Mouse (Mus musculus): ENCODE data around the gene Map7d2. TPM values are rescaled to one million over a fixed set of nuclear protein-coding genes. Genes with fewer than 3 reads are reported as not detected.

Gene Map7d2
- total and polyA plus RNA-seq, 3 experiments = 0.10 TPM; not detected in 2

DNA sequence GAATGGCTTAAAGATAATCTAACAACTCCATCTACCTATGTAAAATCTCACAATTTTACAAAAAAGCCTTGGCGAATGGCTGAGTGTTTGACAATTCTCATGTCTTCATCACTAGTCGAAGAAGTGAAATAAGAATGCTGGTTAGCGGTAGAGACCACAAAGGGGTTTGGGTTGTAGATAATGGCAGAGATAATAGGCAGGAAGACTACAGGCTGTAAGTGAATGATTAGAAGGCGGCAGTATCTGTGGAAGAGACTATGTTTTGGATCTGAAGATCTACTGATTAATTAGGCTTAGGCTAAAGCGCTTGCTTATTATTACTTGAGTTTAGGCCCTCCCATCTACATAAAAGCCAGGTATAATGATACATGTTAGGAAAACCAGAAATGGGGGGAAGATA is 132.7 kb downstream of the Map7d2 start:
- H3K4me3 ChIP-seq (ENCODE audit: control insufficient read depth in 1 of 2, insufficient read depth in 1 of 2, low read depth in 2 of 2, low read length in 2 of 2) = peak overlapping the region in 1 of 2 experiments; percentile 30; a peak in 2 of 4 replicates
- H3K36me3 ChIP-seq (ENCODE audit: control insufficient read depth in 1 of 2, insufficient read depth in 2 of 2, low read length in 2 of 2) = peaks cover 22 to 23% of the 10 kb centered on the region in 2 experiments
- H3K27me3 ChIP-seq (ENCODE audit: control insufficient read depth in 1 of 2, insufficient read depth in 2 of 2, low read length in 2 of 2) = no peaks in the 10 kb centered on the region
- H3K9me3 ChIP-seq (replicated peaks; ENCODE audit: insufficient read depth, low read length) = no peaks in the 10 kb centered on the region
- no peak overlapping the region for H3K9ac ChIP-seq (ENCODE audit: control insufficient read depth, low read depth, low read length, poor library complexity, severe bottlenecking)
- H3K79me2 ChIP-seq (ENCODE audit: control insufficient read depth, insufficient read depth, low read length, poor library complexity) = peaks cover 3% of the 10 kb centered on the region
- peaks cover 9 to 20% of the 10 kb centered on the region in 2 experiments for H3K4me1 ChIP-seq (ENCODE audit: control insufficient read depth in 1 of 2, insufficient read depth in 2 of 2, low read length in 2 of 2)
- TF ChIP-seq ETS1 (IDR thresholded peaks at IDR 0.05; ENCODE audit: low read depth, low read length) = 0 out of 2 replicates have a peak, but pooled peaks have one; percentile 15
- no peak for TF ChIP-seq ZC3H11A (IDR thresholded peaks at IDR 0.05; ENCODE audit: low read depth, low read length)
- TF ChIP-seq RCOR1 (IDR thresholded peaks at IDR 0.05; ENCODE audit: low read depth, low read length) = peak; percentile 29; the same call in 1 of the 2 replicates
- peak; percentile 66 for TF ChIP-seq TCF12 (IDR thresholded peaks at IDR 0.05; ENCODE audit: low read depth, low read length)
- TF ChIP-seq MEF2A (IDR thresholded peaks at IDR 0.05; ENCODE audit: extremely low read depth, insufficient replicate concordance, low read depth, low read length, poor library complexity, severe bottlenecking) = 0 out of 2 replicates have a peak, but pooled peaks have one; percentile 24
- no peak for TF ChIP-seq CHD2 (IDR thresholded peaks at IDR 0.05; ENCODE audit: low read length)
- TF ChIP-seq ZNF384 (IDR thresholded peaks at IDR 0.05; ENCODE audit: low read depth, low read length) = no peak
- TF ChIP-seq MYC (IDR thresholded peaks at IDR 0.05; ENCODE audit: low read depth, low read length) = no peak
- no peak for TF ChIP-seq ZKSCAN1 (IDR thresholded peaks at IDR 0.05; ENCODE audit: low read depth, low read length)
- no peak for TF ChIP-seq POLR2AphosphoS5 (IDR thresholded peaks at IDR 0.05; ENCODE audit: borderline replicate concordance, low read depth, low read length)
- TF ChIP-seq POLR2A (IDR thresholded peaks at IDR 0.05; ENCODE audit: control insufficient read depth in 1 of 2, insufficient read depth in 1 of 2, low read depth in 1 of 2, low read length in 2 of 2, poor library complexity in 1 of 2) = no peak
- peak; percentile 77 for TF ChIP-seq GATA1 (IDR thresholded peaks at IDR 0.05; ENCODE audit: low read depth, low read length)
- TF ChIP-seq EP300 (IDR thresholded peaks at IDR 0.05; ENCODE audit: low read depth in 1 of 2, low read length in 2 of 2) = peak; percentile 69 to 73; a peak in 3 of 4 replicates
- TF ChIP-seq TAL1 (IDR thresholded peaks at IDR 0.05; ENCODE audit: low read length) = peak; percentile 19; the same call in 1 of the 2 replicates
- TF ChIP-seq POLR2AphosphoS2 (IDR thresholded peaks at IDR 0.05; ENCODE audit: low read length) = no peak
- TF ChIP-seq SIN3A (IDR thresholded peaks at IDR 0.05; ENCODE audit: low read length) = no peak; the same call in 1 of the 2 replicates
- H3K27ac ChIP-seq (ENCODE audit: control insufficient read depth, low read depth, low read length) = peak overlapping the region; percentile 3; the same call in 1 of the 2 replicates
- DNase-seq (ENCODE audit: low read depth, low spot score) = peak; percentile 28

Other genes with a start within 250 kb of the Map7d2 start
- gene Rps6ka3, start 204.3 kb upstream of the Map7d2 start, total RNA-seq (2012; rRNA removed) = 10.9 and 11.6 TPM in 2 replicates
- 10 to 100 TPM in 1 of 2 experiments, not detected in 1; 32.7 TPM for gene Rps6ka3, start 204.3 kb upstream of the Map7d2 start, polyA plus RNA-seq (2012; ENCODE audit: insufficient read depth in 1 of 2, insufficient read length in 2 of 2, low read depth in 1 of 2, low replicate concordance in 2 of 2, missing spikeins in 1 of 2)
- gene Eif1ax, start 42.4 kb upstream of the Map7d2 start, total RNA-seq (2012; rRNA removed) = 408 and 490 TPM in 2 replicates
- 100 to 1,000 TPM in 1 of 2 experiments, not detected in 1; 372 TPM for gene Eif1ax, start 42.4 kb upstream of the Map7d2 start, polyA plus RNA-seq (2012; ENCODE audit: insufficient read depth in 1 of 2, insufficient read length in 2 of 2, low read depth in 1 of 2, low replicate concordance in 2 of 2, missing spikeins in 1 of 2)
- 12.8 and 13.0 TPM in 2 replicates for gene Bclaf3, start 112.1 kb downstream of the Map7d2 start, total RNA-seq (2012; rRNA removed)
- gene Bclaf3, start 112.1 kb downstream of the Map7d2 start, polyA plus RNA-seq (2012; ENCODE audit: insufficient read depth in 1 of 2, insufficient read length in 2 of 2, low read depth in 1 of 2, low replicate concordance in 2 of 2, missing spikeins in 1 of 2) = 10 to 100 TPM in 1 of 2 experiments, not detected in 1; 23.7 TPM
- gene Sh3kbp1, start 212.7 kb downstream of the Map7d2 start, total RNA-seq (2012; rRNA removed) = 16.0 and 18.6 TPM in 2 replicates
- 10 to 100 TPM in 1 of 2 experiments, not detected in 1; 37.7 TPM for gene Sh3kbp1, start 212.7 kb downstream of the Map7d2 start, polyA plus RNA-seq (2012; ENCODE audit: insufficient read depth in 1 of 2, insufficient read length in 2 of 2, low read depth in 1 of 2, low replicate concordance in 2 of 2, missing spikeins in 1 of 2)

Measured in MEL (cell line).